Mouse (Mus musculus): ENCODE measurements around the gene Nxf1. TPM values are rescaled to one million over a fixed set of nuclear protein-coding genes. Genes with fewer than 3 reads are reported as not detected.

Gene Nxf1
- total and polyA plus RNA-seq, 3 experiments: 66.5 to 136 (median 101) TPM

- Histone ChIP-seq H3K4me2 (ENCODE audit: insufficient read depth, low read depth, poor library complexity, severe bottlenecking) (no peak overlapping the region), H3K9ac (ENCODE audit: insufficient read depth, low read depth) (no peak overlapping the region), H3K36me3 (replicated peaks in 1 of 2; ENCODE audit: control insufficient read depth in 1 of 2, insufficient read depth in 1 of 2, low read length in 1 of 2) (peaks cover 71 to 91% of the 10 kb centered on the region in 2 experiments), H3K9me3 (replicated peaks; ENCODE audit: low read length) (no peaks in the 10 kb centered on the region), H3K27me3 (replicated peaks) (no peaks in the 10 kb centered on the region), H3K4me1 (ENCODE audit: control insufficient read depth in 1 of 2, insufficient read depth in 2 of 2) (peaks cover 4 to 13% of the 10 kb centered on the region in 2 experiments), H3K4me3 (replicated peaks in 1 of 3; ENCODE audit: low read depth in 2 of 3, low read length in 2 of 3, poor library complexity in 1 of 3) (no peak overlapping the region), H3K27ac (ENCODE audit: insufficient read depth, low read depth) (no peak overlapping the region), H3K79me2 (replicated peaks; ENCODE audit: control insufficient read depth, extremely low read depth, insufficient read depth, poor library complexity, severe bottlenecking) (peaks cover 13% of the 10 kb centered on the region)
- dilution Hi-C loops (cut with MboI; ENCODE audit: extremely low pct_ligation_motif_present, extremely low pct_unique_long_range_greater_than_20kb, low sequenced_read_pairs): no loop called here
- peak; percentile 22 for TF ChIP-seq RAD21 (IDR thresholded peaks at IDR 0.05; ENCODE audit: low read depth, low read length)
- no peak for TF ChIP-seq ETS1 (conservative IDR thresholded peaks at IDR 0.05; ENCODE audit: low read depth, low read length)
- TF ChIP-seq CTCF (conservative IDR thresholded peaks at IDR 0.05 in 1 of 2, IDR thresholded peaks at IDR 0.05 in 1 of 2; ENCODE audit: low read depth in 2 of 2, low read length in 2 of 2): peak in 1 of 2 experiments; percentile 53; a peak in 2 of 4 replicates
- TF ChIP-seq POLR2AphosphoS2 (IDR thresholded peaks at IDR 0.05; ENCODE audit: low read depth, low read length): no peak
- TF ChIP-seq MYC (IDR thresholded peaks at IDR 0.05; ENCODE audit: low read depth, low read length): 0 out of 2 replicates have a peak, but pooled peaks have one; percentile 17
- 0 out of 2 replicates have a peak, but pooled peaks have one; percentile 45 for TF ChIP-seq MAZ (IDR thresholded peaks at IDR 0.05; ENCODE audit: low read depth, low read length)
- peak; percentile 28 for TF ChIP-seq SMC3 (IDR thresholded peaks at IDR 0.05; ENCODE audit: low read depth, low read length)
- peak; percentile 90 for TF ChIP-seq ZNF384 (IDR thresholded peaks at IDR 0.05; ENCODE audit: low read depth, low read length)
- no peak for TF ChIP-seq JUND (conservative IDR thresholded peaks at IDR 0.05; ENCODE audit: low read depth, low read length)
- no peak for TF ChIP-seq MAX (IDR thresholded peaks at IDR 0.05; ENCODE audit: low read length)
- no peak for DNase-seq (ENCODE audit: extremely low read depth)
- in situ Hi-C loops (cut with MboI; ENCODE audit: low pct_ligation_motif_present, low pct_unique_long_range_greater_than_20kb, low sequenced_read_pairs): loop anchor here (25.0 kb wide), 1 partner anchor 365 kb away; no protein-coding TSS in a partner anchor
Observed at GRCm38 (mm10) chr19:8747368-8747767, 9.5 kb upstream of the Nxf1 start.

- in situ Hi-C loops (cut with MboI; ENCODE audit: low pct_ligation_motif_present, low pct_unique_long_range_greater_than_20kb, low sequenced_read_pairs): no loop called here
- H3K9me3 ChIP-seq (replicated peaks; ENCODE audit: low read length): no peaks in the 10 kb centered on the region
Observed at GRCm38 (mm10) chr19:8755652-8756051, 1.2 kb upstream of the Nxf1 start.

GRCm38 (mm10) chr19:8757471-8757998, 662 bp downstream of the Nxf1 start:
- Histone ChIP-seq H3K4me1 (ENCODE audit: control insufficient read depth in 1 of 2, insufficient read depth in 2 of 2) (peaks cover 0 to 38% of the 10 kb centered on the region in 2 experiments; a peak in 3 of 4 replicates), H3K27ac (ENCODE audit: insufficient read depth, low read depth) (no peak overlapping the region), H3K36me3 (replicated peaks in 1 of 2; ENCODE audit: control insufficient read depth in 1 of 2, insufficient read depth in 1 of 2, low read length in 1 of 2) (peaks cover 26 to 42% of the 10 kb centered on the region in 2 experiments), H3K27me3 (replicated peaks) (no peaks in the 10 kb centered on the region), H3K9me3 (replicated peaks; ENCODE audit: low read length) (no peaks in the 10 kb centered on the region), H3K79me2 (replicated peaks; ENCODE audit: control insufficient read depth, extremely low read depth, insufficient read depth, poor library complexity, severe bottlenecking) (peaks cover 64% of the 10 kb centered on the region), H3K4me2 (ENCODE audit: insufficient read depth, low read depth, poor library complexity, severe bottlenecking) (peak overlapping the region; percentile 83; the same call in 1 of the 2 replicates), H3K9ac (ENCODE audit: insufficient read depth, low read depth) (peak overlapping the region; percentile 88), H3K4me3 (replicated peaks in 1 of 3; ENCODE audit: low read depth in 2 of 3, low read length in 2 of 3, poor library complexity in 1 of 3) (peak overlapping the region; percentile 76 to 97 (median 96))
- no peak for DNase-seq (ENCODE audit: extremely low read depth)
- no peak for TF ChIP-seq CTCF (conservative IDR thresholded peaks at IDR 0.05 in 1 of 2, IDR thresholded peaks at IDR 0.05 in 1 of 2; ENCODE audit: low read depth in 2 of 2, low read length in 2 of 2)
- TF ChIP-seq MYC (IDR thresholded peaks at IDR 0.05; ENCODE audit: low read depth, low read length): 0 out of 2 replicates have a peak, but pooled peaks have one; percentile 13
- in situ Hi-C loops (cut with MboI; ENCODE audit: low pct_ligation_motif_present, low pct_unique_long_range_greater_than_20kb, low sequenced_read_pairs): no loop called here
- dilution Hi-C loops (cut with MboI; ENCODE audit: extremely low pct_ligation_motif_present, extremely low pct_unique_long_range_greater_than_20kb, low sequenced_read_pairs): no loop called here

More at GRCm38 (mm10) chr19:8755652-8756051, 1.2 kb upstream of the Nxf1 start:
- H3K79me2 ChIP-seq (replicated peaks; ENCODE audit: control insufficient read depth, extremely low read depth, insufficient read depth, poor library complexity, severe bottlenecking): peaks cover 45% of the 10 kb centered on the region
- H3K36me3 ChIP-seq (replicated peaks in 1 of 2; ENCODE audit: control insufficient read depth in 1 of 2, insufficient read depth in 1 of 2, low read length in 1 of 2): peaks cover 32 to 41% of the 10 kb centered on the region in 2 experiments
- no peak overlapping the region for H3K27ac ChIP-seq (ENCODE audit: insufficient read depth, low read depth)
- dilution Hi-C loops (cut with MboI; ENCODE audit: extremely low pct_ligation_motif_present, extremely low pct_unique_long_range_greater_than_20kb, low sequenced_read_pairs): no loop called here
- peak overlapping the region; percentile 97 for H3K4me2 ChIP-seq (ENCODE audit: insufficient read depth, low read depth, poor library complexity, severe bottlenecking)
- no peak overlapping the region for H3K4me3 ChIP-seq (replicated peaks in 1 of 3; ENCODE audit: low read depth in 2 of 3, low read length in 2 of 3, poor library complexity in 1 of 3)
- H3K9ac ChIP-seq (ENCODE audit: insufficient read depth, low read depth): peak overlapping the region; percentile 80
- TF ChIP-seq GABPA (IDR thresholded peaks at IDR 0.05; ENCODE audit: insufficient replicate concordance, low read depth, low read length) (no peak), MYC (IDR thresholded peaks at IDR 0.05; ENCODE audit: low read depth, low read length) (no peak), MAFK (IDR thresholded peaks at IDR 0.05; ENCODE audit: insufficient replicate concordance, low read length) (no peak), CTCF (conservative IDR thresholded peaks at IDR 0.05 in 1 of 2, IDR thresholded peaks at IDR 0.05 in 1 of 2; ENCODE audit: low read depth in 2 of 2, low read length in 2 of 2) (no peak), TCF12 (IDR thresholded peaks at IDR 0.05; ENCODE audit: low read depth, low read length) (no peak), UBTF (IDR thresholded peaks at IDR 0.05; ENCODE audit: low read depth, low read length) (no peak)
- no peak for DNase-seq (ENCODE audit: extremely low read depth)
- no peaks in the 10 kb centered on the region for H3K27me3 ChIP-seq (replicated peaks)
- H3K4me1 ChIP-seq (ENCODE audit: control insufficient read depth in 1 of 2, insufficient read depth in 2 of 2): peaks cover 0 to 26% of the 10 kb centered on the region in 2 experiments; a peak in 2 of 4 replicates

All from CH12.LX (cell line).